Mouse (Mus musculus) cerebellum, adult 18-20 months (tissue): ENCODE measurements at regions not wholly inside any gene's neighbourhood (a gene's known extent, or its start where the extent isn't known, plus 50 kb on each side); places are given as distances from the start of the nearest gene placed in this dataset.

ENCODE experiments used
- DNase-seq, 2 experiments: peaks; one replicate each; pipeline ENCODE4 v3.0.0; 2021

DNA sequence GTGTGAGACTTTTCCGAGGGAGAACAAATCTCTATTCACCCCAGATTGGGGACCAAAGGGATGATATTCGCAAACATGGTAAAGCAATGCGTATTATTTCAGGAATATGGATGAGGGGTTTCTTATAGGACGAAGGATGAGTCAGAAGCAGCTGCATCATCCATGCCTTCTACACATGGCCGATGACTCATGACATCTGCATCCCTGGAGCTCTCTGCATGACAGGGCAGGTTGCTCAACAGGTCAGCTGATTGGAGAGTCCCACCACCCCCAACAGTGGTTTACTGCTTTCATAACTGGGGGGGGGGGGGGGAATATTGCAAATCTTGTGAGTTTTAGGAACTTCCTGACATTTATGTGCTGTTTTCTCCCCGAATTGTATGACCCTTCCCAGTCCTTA is 50.3 kb upstream of the Pias1 start:
- DNase-seq, result no peak
